Mouse (Mus musculus) limb, embryonic 13.5 days (tissue): Measurements from ENCODE around the gene Dusp2. TPM values are rescaled to one million over a fixed set of nuclear protein-coding genes. Genes with fewer than 3 reads are reported as not detected.
"Not testable (repeated sequence)": the region's sequence is repeated elsewhere in the genome, so short reads cannot be mapped to it uniquely, and the experiment has no call there.

Source experiments
- ATAC-seq: fragments of 200-750 bp; cut with Nextera tagmentation; 2 replicates; pipeline ENCODE4 v1.8.0; 2017; ENCODE audit warnings: low read depth, moderate number of reproducible peaks, moderate TSS enrichment; ENCODE audit not compliant: low FRiP score
- H3K27ac ChIP-seq: fragments of 300-500 bp; sonication (generic); 2 replicates; pipeline ENCODE4 v1.5.1; 2015; ENCODE audit warnings: inconsistent platforms, mild to moderate bottlenecking, moderate library complexity
- H3K27me3 ChIP-seq: fragments of 300-500 bp; sonication (generic); 2 replicates; pipeline ENCODE4 v1.6.1; 2015; ENCODE audit warnings: mild to moderate bottlenecking, inconsistent platforms
- H3K36me3 ChIP-seq: fragments of 300-500 bp; sonication (generic); 2 replicates; pipeline ENCODE4 v1.6.1; 2015; ENCODE audit warnings: inconsistent platforms, mild to moderate bottlenecking, moderate library complexity
- H3K4me1 ChIP-seq: fragments of 300-500 bp; sonication (generic); 2 replicates; pipeline ENCODE4 v1.6.1; 2015; ENCODE audit warnings: inconsistent platforms
- H3K4me2 ChIP-seq: fragments of 300-500 bp; sonication (generic); replicated peaks from 2 replicates; pipeline ENCODE4 v1.6.1; 2015; ENCODE audit warnings: inconsistent platforms, mild to moderate bottlenecking, moderate library complexity
- H3K4me3 ChIP-seq: fragments of 300-500 bp; sonication (generic); 2 replicates; pipeline ENCODE4 v1.5.1; 2015; ENCODE audit warnings: moderate library complexity, mild to moderate bottlenecking, inconsistent platforms
- H3K9ac ChIP-seq: fragments of 300-500 bp; sonication (generic); 2 replicates; pipeline ENCODE4 v1.6.1; 2015; ENCODE audit warnings: mild to moderate bottlenecking, inconsistent platforms
- H3K9me3 ChIP-seq: fragments of 300-500 bp; sonication (generic); 2 replicates; pipeline ENCODE4 v1.6.1; 2016; ENCODE audit warnings: inconsistent platforms
- WGBS: fragments of 180-500 bp; shearing (Covaris S2); methylation state at CpG from one replicate; pipeline ENCODE4 v1.1.7; 2015; 5-methylcytosine and 5-hydroxymethylcytosine counted together
- polyA plus RNA-seq: library from polyadenylated mRNA; unstranded; fragments of >200 nt; fragmentation: Nextera tagmentation; extraction: Ambion mirVana; gene quantifications from 2 replicates; pipeline ENCODE4 v1.2.1, GENCODE M21; 2015

Dusp2 gene
- polyA plus RNA-seq, result 4.4 and 4.6 TPM in 2 replicates

DNA sequence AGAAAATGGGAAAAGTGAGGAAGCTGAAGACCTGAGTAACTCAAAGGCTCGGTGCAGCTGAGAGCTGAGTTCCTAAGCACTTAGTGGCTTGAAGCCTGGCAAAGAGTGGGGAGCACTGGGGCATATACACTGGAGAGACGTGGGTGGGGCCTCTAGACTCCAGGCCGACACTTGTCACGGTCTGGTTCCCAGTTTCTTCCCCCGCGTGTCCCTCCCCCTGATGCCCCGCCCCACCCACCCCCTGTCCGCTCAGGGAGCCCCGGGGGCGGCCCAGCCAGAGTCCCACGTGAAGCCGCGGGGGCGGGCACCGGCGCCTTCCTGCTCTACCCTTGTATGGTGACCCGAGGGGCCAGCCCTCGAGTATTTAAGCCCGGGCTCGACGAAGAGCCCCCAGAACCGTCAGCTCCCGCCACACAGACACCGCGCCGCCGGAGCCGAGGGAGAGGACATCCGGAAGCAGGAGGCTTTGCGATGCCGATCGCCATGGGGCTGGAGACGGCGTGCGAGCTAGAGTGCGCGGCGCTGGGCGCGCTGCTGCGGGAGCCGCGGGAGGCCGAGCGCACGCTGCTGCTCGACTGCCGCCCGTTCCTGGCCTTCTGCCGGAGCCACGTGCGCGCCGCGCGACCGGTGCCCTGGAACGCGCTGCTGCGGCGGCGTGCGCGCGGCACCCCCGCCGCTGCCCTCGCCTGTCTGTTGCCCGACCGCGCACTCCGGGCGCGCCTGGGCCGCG is at the start of gene Dusp2:
Dusp2 (plus strand) TSS at position 393 of the 730 bp plus-strand sequence.
- Histone ChIP-seq H3K9ac (peak within 1 kb of the TSS; percentile 69), H3K4me3 (peak within 1 kb of the TSS; percentile 59), H3K36me3 (no peaks in the 10 kb centered on the region), H3K4me1 (peaks cover 10% of the 10 kb centered on the region), H3K27me3 (peaks cover 38% of the 10 kb centered on the region), H3K9me3 (no peaks in the 10 kb centered on the region), H3K4me2 (peak within 1 kb of the TSS; percentile 95), H3K27ac (no peak within 1 kb of the TSS)
- 0% methylated on average over 50 of the region's 76 CpGs for WGBS
- peak; percentile 42 for ATAC-seq

DNA sequence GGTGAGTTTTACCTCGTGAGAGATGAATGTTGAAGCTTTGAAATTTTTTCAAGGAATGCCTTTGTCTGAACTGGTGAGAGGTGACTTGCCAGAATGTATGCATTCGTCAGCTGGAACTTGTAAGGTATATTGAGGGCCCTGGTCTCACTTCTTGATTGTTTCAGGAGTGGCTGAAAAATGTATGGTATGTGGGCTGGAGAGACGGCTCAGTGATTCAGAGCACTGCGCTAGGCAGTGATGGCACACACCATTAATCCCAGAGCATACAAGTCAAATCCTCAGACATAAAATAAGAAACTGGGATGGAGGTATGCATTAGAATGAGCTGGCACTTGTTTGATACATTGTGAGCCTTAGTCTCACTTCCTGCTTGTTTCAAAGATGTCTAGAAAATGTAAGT is 43.7 kb upstream of the Dusp2 start:
- no peak overlapping the region for H3K4me3 ChIP-seq
- no peak overlapping the region for H3K27ac ChIP-seq
- H3K4me1 ChIP-seq, result no peaks in the 10 kb centered on the region
- 81% methylated on average over 4 of the region's 4 CpGs for WGBS
- ATAC-seq, result no peak
- H3K9ac ChIP-seq, result no peak overlapping the region
- H3K27me3 ChIP-seq, result no peaks in the 10 kb centered on the region
- peaks cover 74% of the 10 kb centered on the region for H3K36me3 ChIP-seq
- H3K9me3 ChIP-seq, result no peaks in the 10 kb centered on the region
- no peak overlapping the region for H3K4me2 ChIP-seq

- 89% methylated on average over 7 of the region's 7 CpGs for WGBS
- Histone ChIP-seq H3K27ac (0 out of 2 replicates have a peak overlapping the region, but pooled peaks have one; percentile 3), H3K27me3 (no peaks in the 10 kb centered on the region), H3K9ac (no peak overlapping the region), H3K4me3 (no peak overlapping the region), H3K4me2 (no peak overlapping the region), H3K9me3 (no peaks in the 10 kb centered on the region), H3K4me1 (0 out of 2 replicates have a peak, but pooled peaks cover 2% of the 10 kb centered on the region), H3K36me3 (peaks cover 93% of the 10 kb centered on the region)
- ATAC-seq, result no peak
Observed at GRCm38 (mm10) chr2:127297001-127297805, 38.8 kb upstream of the Dusp2 start.

DNA sequence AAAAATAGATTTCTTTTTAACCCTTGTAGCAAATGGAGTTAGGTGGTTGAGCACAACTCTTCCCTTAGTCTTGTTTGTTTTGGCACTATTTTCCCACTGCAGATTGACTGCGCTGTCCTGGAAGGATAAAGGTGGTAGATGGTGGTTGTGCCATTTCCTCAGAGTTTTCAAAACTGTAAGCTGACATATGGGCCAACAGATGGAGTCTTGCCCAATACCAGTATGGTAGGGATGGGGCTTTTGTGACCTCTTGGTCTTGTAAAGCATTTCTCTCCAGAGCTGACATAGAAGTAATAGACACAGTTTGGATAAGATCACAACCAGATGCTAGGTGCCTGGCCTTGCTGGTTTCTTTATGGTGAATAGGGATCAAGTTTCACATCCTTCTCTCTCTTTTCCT is 37.9 kb upstream of the Dusp2 start:
- WGBS, result 94% methylated on average over 1 of the region's 1 CpGs

GRCm38 (mm10) chr2:127300701-127301100 is 35.3 kb upstream of the Dusp2 start:
- Histone ChIP-seq H3K27me3 (no peaks in the 10 kb centered on the region), H3K36me3 (peaks cover 65% of the 10 kb centered on the region), H3K4me1 (0 out of 2 replicates have a peak, but pooled peaks cover 2% of the 10 kb centered on the region), H3K27ac (no peak overlapping the region), H3K4me3 (no peak overlapping the region), H3K4me2 (no peak overlapping the region), H3K9ac (no peak overlapping the region), H3K9me3 (no peaks in the 10 kb centered on the region)
- ATAC-seq, result no peak
- 88% methylated on average over 3 of the region's 3 CpGs for WGBS

More for the DNA sequence above, 37.9 kb upstream of the Dusp2 start:
- no peak overlapping the region for H3K9ac ChIP-seq
- no peak overlapping the region for H3K27ac ChIP-seq
- ATAC-seq, result no peak
- H3K9me3 ChIP-seq, result no peaks in the 10 kb centered on the region
- H3K4me1 ChIP-seq, result 0 out of 2 replicates have a peak, but pooled peaks cover 2% of the 10 kb centered on the region
- H3K27me3 ChIP-seq, result no peaks in the 10 kb centered on the region
- peaks cover 86% of the 10 kb centered on the region for H3K36me3 ChIP-seq
- no peak overlapping the region for H3K4me2 ChIP-seq
- H3K4me3 ChIP-seq, result no peak overlapping the region

DNA sequence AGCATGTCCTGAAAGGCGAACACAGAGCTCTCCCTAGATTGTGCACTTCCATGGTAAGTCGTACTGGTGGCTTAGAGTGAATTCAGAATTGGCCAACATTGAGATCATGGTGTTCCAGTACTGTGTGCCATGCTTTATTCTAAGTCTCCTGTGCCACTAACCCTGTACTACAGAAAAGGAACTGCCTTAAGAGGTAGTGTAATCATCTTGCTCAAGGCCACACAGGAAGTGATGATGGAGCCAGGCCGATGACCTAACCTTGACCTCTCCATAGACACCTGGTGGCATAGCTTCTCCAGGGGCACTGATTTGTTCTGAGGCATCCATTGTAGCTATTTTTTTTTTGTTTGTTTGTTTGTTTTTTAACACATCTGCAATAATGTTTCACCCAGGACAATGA is 34.1 kb upstream of the Dusp2 start:
- no peak for ATAC-seq
- H3K4me2 ChIP-seq, result no peak overlapping the region
- H3K9ac ChIP-seq, result no peak overlapping the region
- 0 out of 2 replicates have a peak, but pooled peaks cover 2% of the 10 kb centered on the region for H3K4me1 ChIP-seq
- no peak overlapping the region for H3K27ac ChIP-seq
- no peak overlapping the region for H3K4me3 ChIP-seq
- no peaks in the 10 kb centered on the region for H3K9me3 ChIP-seq
- WGBS, result 86% methylated on average over 3 of the region's 3 CpGs
- peaks cover 53% of the 10 kb centered on the region for H3K36me3 ChIP-seq
- no peaks in the 10 kb centered on the region for H3K27me3 ChIP-seq

DNA sequence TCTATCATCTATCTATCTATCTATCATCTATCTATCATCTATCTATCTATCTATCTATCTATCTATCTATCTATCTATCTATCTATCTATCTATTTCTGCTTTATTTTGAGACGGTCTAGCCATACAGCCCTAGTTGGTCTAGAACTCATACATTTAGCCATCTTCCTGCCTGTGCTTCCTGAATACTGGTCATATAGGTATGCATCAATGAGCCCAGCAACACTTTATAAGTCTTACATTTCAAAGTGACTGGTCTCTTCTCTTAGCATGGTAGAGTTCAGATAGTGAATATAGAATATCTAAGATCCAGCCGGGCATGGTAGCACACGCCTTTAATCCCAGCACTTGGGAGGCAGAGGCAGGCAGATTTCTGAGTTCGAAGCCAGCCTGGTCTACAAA is 31.8 kb upstream of the Dusp2 start:
- not testable (repeated sequence) for H3K4me1 ChIP-seq

GRCm38 (mm10) chr2:127304609-127305210 is 31.2 kb upstream of the Dusp2 start:
- Histone ChIP-seq H3K27me3 (no peaks in the 10 kb centered on the region), H3K9ac (no peak overlapping the region), H3K4me2 (no peak overlapping the region), H3K4me1 (no peaks in the 10 kb centered on the region), H3K36me3 (peaks cover 24% of the 10 kb centered on the region), H3K27ac (no peak overlapping the region), H3K9me3 (no peaks in the 10 kb centered on the region), H3K4me3 (no peak overlapping the region)
- no peak for ATAC-seq
- 75% methylated on average over 3 of the region's 3 CpGs for WGBS

More for the DNA sequence above, 31.8 kb upstream of the Dusp2 start:
- H3K36me3 ChIP-seq, result peaks cover 30% of the 10 kb centered on the region
- WGBS, result 92% methylated on average over 4 of the region's 4 CpGs
- H3K9ac ChIP-seq, H3K27ac ChIP-seq, H3K4me2 ChIP-seq, H3K9me3 ChIP-seq, H3K27me3 ChIP-seq, H3K4me3 ChIP-seq, ATAC-seq: not testable (repeated sequence)

- Histone ChIP-seq H3K9me3 (no peaks in the 10 kb centered on the region), H3K36me3 (peaks cover 10% of the 10 kb centered on the region), H3K4me2 (no peak overlapping the region), H3K4me3 (no peak overlapping the region), H3K27ac (no peak overlapping the region), H3K9ac (no peak overlapping the region), H3K27me3 (no peaks in the 10 kb centered on the region), H3K4me1 (no peaks in the 10 kb centered on the region)
- no peak for ATAC-seq
Observed at GRCm38 (mm10) chr2:127306123-127306522, 29.8 kb upstream of the Dusp2 start.

DNA sequence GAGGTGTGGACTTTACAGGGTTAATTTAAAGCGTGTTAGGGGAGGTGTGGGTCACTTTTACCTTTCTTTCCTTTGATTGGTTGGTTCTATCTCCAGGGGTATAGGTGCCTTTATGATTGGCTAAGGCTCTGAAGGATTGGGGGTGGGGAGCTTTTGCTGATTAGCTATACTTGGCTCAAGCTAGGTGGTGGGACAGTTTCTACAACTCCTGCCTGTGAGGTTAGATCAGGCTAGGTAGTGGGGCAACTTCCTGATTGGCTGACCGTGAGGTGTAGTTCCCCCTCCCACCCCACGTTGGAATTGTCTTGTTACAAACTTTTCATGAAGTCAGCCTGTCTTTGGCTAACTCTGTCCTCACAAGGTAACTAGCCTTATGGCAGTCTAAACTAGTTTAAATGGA is 28.8 kb upstream of the Dusp2 start:
- H3K36me3 ChIP-seq, result peaks cover 1% of the 10 kb centered on the region; the same call in 1 of the 2 replicates
- H3K4me3 ChIP-seq, result no peak overlapping the region
- H3K9ac ChIP-seq, result no peak overlapping the region
- H3K4me1 ChIP-seq, result no peaks in the 10 kb centered on the region
- no peaks in the 10 kb centered on the region for H3K9me3 ChIP-seq
- no peak for ATAC-seq
- H3K4me2 ChIP-seq, result no peak overlapping the region
- H3K27me3 ChIP-seq, result no peaks in the 10 kb centered on the region
- no peak overlapping the region for H3K27ac ChIP-seq
- WGBS, result 44% methylated on average over 3 of the region's 3 CpGs

DNA sequence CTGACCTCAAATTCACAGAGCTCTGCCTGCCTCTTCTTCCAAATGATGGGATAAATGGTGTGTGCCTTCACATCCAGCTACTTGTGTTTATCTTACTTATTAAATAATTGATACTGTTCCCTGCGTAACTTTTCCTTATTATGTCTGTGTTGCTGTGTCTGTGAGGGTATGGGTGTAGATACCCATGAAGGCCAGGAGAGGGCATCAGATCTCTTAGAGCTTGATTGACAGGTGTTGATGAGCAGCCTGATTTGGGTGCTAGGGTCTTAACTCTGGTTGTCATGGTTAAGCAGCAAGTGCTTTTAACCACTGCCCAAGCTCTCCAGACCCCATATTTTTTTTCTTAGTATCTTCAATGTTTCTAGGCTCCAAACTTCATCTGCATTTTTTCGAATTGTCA is 27.3 kb upstream of the Dusp2 start:
- Histone ChIP-seq H3K4me1 (no peaks in the 10 kb centered on the region), H3K36me3 (no peaks in the 10 kb centered on the region), H3K9ac (no peak overlapping the region), H3K27ac (no peak overlapping the region), H3K4me3 (no peak overlapping the region), H3K4me2 (no peak overlapping the region), H3K9me3 (no peaks in the 10 kb centered on the region), H3K27me3 (no peaks in the 10 kb centered on the region)
- WGBS, result 86% methylated on average over 2 of the region's 2 CpGs
- no peak for ATAC-seq

DNA sequence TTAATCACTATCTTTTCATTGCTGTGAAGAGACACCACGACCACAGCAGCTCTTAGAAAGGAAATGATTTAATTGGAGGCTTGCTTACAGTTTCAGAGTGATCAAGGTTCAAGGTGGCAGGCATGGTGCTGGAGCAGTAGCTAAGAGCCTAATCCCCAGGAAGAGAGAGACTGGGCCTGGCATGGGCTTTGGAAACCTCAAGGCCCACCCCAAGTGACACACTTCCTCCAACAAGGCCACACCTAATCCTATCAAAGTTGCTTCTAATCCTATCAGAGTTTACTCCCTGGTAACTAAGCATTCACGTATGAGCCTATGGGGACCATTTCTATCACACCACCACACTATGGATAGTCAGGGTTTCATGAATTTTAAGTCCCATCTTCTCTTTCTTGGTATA is 25.7 kb upstream of the Dusp2 start:
- WGBS, result 57% methylated on average over 2 of the region's 2 CpGs
- no peak for ATAC-seq
- Histone ChIP-seq H3K4me3 (no peak overlapping the region), H3K9ac (no peak overlapping the region), H3K27ac (no peak overlapping the region), H3K4me2 (no peak overlapping the region), H3K27me3 (no peaks in the 10 kb centered on the region), H3K36me3 (no peaks in the 10 kb centered on the region), H3K9me3 (no peaks in the 10 kb centered on the region), H3K4me1 (no peaks in the 10 kb centered on the region)
